Mouse (Mus musculus): ENCODE results near the gene Harbi1. TPM values are rescaled to one million over a fixed set of nuclear protein-coding genes. Genes with fewer than 3 reads are reported as not detected.
"Not testable (repeated sequence)": the region's sequence is repeated elsewhere in the genome, so short reads cannot be mapped to it uniquely, and the experiment has no call there.

Harbi1 gene
- polyA plus RNA-seq, 1 experiment, result 4.1 TPM

DNA sequence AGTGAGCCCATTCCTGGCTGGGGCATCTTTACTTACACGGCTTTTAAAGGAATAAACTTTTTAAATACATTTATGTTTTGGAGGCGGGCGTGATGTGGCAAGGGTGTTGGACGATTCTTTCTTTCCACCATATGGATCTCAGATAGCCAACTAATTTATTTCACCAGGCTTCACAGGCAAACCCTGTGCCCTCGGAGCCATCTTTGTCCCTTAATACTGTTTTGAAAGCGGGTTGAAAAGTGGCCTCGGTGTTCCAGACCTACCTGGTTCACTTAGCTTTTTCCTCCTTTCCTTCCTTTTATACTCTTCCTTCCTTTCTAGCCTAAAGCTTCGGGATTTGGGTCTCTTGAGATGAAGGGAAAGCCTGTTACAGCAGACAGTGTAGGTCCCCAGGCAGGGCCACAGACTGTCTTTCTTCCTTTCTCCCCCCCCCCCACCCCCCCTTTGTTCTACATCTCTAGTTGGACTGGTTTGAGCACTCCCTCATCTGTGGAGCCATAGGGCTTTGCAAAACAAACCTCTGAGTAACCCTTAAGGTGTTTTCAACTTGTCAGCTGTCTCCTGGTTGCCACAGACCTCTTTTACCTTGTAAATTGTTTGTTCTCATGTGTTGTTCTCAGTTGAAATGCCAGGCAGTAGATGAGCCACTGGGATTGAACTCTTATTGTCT is 739 bp downstream of the Harbi1 start:
- DNase-seq (ENCODE audit: extremely low spot score in 1 of 2, low spot score in 1 of 2), result no peak

DNA sequence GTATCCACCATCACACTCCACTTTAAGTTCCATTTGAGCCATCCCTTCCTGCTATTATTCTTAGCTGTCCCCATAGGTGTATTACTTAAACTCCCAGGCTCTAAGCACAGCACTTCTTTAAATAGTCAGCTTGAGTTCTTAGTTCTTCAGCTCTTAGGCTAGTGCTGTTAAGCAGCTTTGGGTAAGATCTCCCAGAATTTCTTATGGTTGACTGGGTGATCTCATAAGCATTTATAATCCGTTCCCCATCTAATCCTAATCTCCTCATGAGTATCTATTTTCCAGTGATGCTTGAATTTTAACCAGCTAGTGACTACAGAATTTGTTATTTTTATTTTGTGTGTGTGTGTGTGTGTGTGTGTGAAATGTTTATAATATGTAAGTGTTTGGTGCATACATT is 4.3 kb downstream of the Harbi1 start:
- DNase-seq (ENCODE audit: extremely low spot score in 1 of 2, low spot score in 1 of 2), result no peak

DNA sequence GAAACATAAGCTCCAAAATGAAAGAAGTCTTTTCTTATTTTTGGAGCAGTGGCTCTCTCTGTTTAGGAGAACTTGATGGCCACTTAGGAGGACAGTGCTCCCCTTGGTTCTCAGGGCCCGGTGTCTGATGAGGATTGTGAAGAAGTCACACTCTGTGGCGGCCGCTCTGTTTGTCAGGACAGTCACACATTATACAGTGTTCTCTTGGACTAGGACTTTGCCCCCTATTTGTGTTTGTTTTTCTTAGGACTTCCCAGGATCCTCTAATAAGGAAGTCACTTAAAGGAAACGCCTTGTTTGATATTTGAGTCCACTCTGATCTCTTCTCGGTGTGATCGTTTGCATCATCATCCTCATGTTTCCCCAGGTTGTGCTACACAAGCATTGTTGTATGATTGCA is 7.6 kb downstream of the Harbi1 start:
- DNase-seq (ENCODE audit: extremely low spot score in 1 of 2, low spot score in 1 of 2), result no peak

DNA sequence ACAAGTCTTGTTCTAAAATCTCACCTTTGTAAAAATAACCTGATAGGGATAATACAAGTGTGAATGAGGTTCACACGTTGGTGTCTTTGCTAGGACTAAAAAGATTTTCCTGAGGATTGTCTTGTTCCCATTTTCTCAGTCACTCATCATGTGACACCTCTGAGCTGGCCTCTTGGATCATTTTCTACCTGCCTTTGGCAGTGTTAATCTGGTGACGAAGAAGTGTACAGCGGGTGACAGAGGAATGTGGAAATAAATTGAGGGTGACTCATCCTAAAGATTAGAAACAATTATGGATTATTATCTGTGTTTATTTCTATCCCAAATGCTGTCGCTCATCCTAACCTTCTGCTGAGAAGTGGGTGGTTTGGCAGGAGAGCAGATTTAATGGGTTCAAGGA is 12.7 kb downstream of the Harbi1 start:
- no peak for DNase-seq (ENCODE audit: extremely low spot score in 1 of 2, low spot score in 1 of 2)

DNA sequence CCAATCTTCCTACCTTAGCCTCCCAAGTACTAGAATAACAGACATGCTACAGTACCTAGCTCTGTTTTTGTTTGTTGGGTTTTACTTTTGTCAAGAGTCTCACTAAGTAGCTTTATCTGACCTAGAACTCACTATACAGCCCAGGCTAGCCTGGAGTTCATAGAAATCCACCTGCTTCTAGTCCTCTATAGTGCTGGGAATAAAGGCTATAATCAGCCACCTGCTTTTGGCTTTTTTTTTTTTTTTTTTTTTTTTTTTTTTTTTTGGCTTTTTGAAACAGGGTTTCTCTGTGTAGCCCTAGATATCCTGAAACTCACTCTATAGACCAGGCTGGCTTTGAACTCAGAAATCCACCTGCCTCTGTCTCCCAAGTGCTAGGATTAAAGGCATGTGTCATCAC is 13.3 kb downstream of the Harbi1 start:
- DNase-seq (ENCODE audit: extremely low spot score in 1 of 2, low spot score in 1 of 2), result no peak

DNA sequence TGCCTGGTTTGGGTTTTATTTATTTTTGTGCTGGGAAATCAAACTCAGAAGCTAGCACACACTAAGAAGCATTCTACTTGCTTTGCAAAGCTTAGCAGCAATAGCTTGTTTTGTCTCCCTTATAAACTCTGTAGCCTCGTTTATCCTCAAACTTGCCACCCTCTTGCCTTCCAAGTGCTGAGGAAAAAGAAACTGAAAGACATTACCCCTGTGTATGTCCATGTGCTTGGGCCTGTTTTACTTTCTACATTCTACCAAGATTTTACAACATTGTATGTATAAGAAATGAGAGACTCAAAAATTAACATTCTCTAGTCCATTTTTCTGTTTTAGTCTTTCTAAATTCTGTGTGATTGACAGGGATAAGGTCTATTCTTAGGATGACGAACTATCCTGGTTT is 14.1 kb downstream of the Harbi1 start:
- DNase-seq (ENCODE audit: extremely low spot score in 1 of 2, low spot score in 1 of 2), result no peak

DNA sequence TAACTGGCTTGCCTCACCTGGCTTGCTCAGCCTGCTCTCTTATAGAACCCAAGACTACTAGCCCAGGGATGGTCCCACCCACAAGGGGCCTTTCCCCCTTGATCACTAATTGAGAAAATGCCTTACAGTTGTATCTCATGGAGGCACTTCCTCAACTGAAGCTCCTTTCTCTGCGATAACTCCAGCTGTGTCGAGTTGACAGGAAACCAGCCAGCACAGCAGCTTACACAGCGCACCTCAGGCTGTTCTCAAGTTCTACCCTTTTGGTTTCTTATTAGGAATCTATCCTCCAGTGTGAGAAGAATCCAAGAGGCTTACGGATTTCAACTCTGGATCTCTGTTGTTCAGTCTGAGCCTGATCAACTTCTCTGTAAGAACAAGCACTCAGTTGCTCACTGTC is 14.8 kb downstream of the Harbi1 start:
- not testable (repeated sequence) for DNase-seq (ENCODE audit: extremely low spot score in 1 of 2, low spot score in 1 of 2)

DNA sequence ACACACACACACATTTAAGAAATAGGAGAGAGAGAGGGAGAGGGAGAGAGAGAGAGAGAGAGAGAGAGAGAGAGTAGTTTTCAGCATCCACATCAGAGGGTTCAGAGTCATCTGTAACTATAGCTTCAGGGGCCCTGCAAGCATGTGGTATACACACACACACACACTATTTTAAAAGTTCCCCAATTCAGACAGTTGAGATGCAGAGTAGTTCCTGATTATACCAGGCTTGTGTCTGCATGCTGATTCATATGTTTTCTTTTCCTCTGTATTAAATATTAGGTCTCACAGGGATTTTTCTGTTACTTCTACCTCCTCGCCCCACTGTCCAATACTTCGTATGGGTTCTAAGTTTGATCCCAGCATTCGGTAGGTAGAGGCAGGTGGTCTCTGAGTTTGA is 16.4 kb downstream of the Harbi1 start:
- DNase-seq (ENCODE audit: extremely low spot score in 1 of 2, low spot score in 1 of 2), result no peak

DNA sequence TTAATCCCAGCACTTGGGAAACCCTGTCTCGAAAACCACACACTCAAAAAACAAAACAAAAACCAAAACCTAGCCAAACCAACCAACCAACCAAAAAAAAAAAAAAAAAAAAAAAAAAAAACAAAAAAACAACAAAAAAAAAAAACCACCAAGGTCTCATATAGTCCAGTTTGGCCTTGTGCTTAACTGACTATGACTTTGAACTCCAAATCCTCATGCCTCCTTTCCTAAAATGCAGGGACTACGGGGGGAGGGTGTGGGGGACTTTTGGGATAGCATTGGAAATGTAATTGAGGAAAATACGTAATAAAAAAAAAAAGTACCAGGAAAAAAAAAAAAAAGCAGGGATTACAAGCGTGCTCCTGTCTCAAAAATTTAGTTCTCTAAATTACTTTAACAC is 18.9 kb downstream of the Harbi1 start:
- no peak for DNase-seq (ENCODE audit: extremely low spot score in 1 of 2, low spot score in 1 of 2)

DNA sequence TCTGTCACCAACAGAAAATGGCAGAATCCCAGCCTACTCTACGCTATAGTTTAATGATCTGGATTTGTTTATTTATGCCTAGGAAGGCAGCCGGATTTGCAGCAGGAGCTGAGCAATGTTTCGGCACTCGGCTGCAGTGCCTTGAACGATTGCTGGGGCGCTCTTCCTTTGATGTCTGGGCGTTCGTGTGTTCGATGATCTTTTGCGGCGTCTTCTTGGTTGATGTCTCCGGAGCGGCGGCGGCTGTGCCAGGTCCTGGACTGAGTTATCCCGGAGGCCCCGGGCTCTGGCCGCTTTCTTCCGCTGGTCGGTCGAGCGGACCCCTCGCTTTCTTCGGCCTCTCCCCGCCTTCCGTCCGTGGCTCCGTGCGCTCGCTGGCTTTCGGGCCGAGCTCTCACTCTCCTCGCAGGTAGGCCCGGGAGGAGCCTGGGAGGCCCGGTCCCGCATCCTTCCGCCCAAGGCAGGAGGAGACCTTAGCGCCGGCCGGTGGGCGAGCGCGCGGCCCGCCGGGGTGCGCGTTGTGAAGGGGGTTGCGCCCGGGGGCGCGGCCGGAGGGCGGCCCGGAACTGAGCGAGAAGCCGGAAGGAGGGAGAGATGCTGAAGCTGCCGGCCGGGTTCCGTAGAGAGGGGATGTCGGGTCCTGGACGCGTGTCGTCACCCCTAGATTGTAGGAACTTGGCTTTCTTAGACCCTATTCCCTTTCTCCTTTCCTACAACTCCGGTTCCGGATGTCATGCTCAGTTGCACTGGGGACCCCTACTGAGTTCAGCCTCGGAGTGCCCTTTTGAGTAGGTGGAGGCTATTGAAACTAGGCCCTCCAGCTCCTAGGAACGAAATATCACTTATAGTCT is 19.5 kb downstream of the Harbi1 start, which contains the start of gene Ambra1:
Ambra1 (plus strand) TSS at position 164 of the 851 bp plus-strand sequence.
- peak; percentile 78 to 93 for DNase-seq (ENCODE audit: extremely low spot score in 1 of 2, low spot score in 1 of 2)

DNA sequence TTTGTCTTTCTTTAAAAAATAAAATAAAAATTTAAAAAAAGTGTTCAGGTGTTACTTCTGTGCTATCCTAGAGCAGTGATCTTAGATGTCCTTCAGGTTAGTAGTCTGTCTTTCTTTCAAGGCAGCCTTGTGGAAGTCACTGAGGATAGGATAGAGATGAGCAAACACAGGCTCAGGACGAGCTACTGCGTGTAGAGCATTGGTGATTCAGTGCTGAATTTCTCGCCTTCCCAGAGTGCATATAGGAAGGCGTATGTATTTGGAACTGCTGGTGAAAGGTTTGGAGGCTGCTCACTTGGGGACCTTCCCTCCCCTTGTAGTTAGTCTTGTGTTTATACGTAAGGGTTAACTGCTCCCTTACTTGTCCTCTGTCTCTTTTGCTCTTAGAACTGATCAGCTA is 24.6 kb downstream of the Harbi1 start:
- DNase-seq (ENCODE audit: extremely low spot score in 1 of 2, low spot score in 1 of 2), result no peak

DNA sequence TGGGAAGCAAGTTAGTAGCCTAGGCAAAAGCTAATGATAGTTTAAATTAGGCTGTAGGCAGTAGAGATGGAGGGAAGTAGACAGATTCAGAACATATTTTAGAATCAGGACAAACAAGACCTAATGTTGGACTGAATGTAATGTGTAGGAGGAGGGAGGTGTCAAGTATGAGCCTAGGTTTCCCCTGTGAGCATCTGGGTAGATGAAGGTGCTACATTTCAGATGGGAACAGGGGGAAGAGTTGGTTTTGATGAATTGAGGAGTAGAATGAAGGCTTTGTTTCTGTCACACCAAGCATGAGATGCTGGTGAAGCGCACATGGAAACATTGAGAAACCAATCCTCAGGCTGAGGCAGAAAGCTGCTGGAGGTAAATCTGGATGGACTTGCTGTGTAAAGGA is 28.9 kb downstream of the Harbi1 start:
- DNase-seq (ENCODE audit: extremely low spot score in 1 of 2, low spot score in 1 of 2), result peak in 1 of 2 experiments; percentile 23

DNA sequence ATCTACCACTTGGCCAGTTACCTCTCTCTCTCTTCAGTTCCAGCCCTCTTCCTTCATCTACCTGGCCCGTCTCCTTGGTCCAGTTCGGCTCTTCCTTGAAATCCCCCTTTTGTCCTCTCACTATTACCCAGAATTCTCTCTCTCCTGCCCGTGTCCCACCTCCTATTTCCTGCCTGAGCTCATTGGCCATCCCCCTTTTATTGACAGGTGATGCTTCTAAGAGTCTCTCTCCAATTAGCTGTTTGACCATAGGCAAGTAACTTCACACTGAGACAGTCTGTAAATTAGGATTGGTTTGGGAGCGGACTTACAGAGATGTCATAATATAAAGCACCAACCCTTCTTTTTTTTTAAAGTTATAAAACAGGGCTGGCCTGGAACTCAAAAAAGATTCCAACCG is 34.0 kb downstream of the Harbi1 start:
- no peak for DNase-seq (ENCODE audit: extremely low spot score in 1 of 2, low spot score in 1 of 2)

DNA sequence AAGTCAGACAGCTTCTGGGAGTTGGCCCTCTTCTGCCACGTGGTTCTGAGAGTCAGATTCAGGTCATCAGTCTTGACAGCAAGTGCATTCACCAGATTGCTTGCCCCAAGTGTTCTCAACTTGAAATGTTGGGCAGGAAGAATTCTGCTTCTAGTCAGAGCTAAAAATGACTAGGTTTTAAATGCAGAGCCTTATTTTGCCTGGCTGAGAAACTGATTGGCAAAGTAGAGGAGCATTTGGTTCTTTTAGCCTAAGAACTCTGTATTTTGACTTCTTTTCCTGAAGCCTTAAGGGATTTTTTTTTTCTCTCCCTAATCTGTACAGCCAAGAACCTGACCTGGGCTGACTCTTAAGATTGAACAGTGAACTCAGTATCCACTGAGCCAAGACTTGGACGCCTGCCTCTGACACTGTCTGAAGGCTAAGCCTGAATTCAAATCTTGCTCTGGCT is 39.2 kb downstream of the Harbi1 start:
- peak in 1 of 2 experiments; percentile 38 for DNase-seq (ENCODE audit: extremely low spot score in 1 of 2, low spot score in 1 of 2)

Other genes starting within 250 kb of the Harbi1 start
- gene Ckap5, start 184.1 kb upstream of the Harbi1 start, polyA plus RNA-seq (2012; rRNA removed), result 59.8 and 69.1 TPM in 2 replicates
- 0.08 and 0.12 TPM in 2 replicates for gene F2, start 74.4 kb upstream of the Harbi1 start, polyA plus RNA-seq (2012; rRNA removed)
- gene Zfp408, start 61.1 kb upstream of the Harbi1 start, polyA plus RNA-seq (2012; rRNA removed), result 14.9 and 15.3 TPM in 2 replicates
- gene Arhgap1, start 61.0 kb upstream of the Harbi1 start, polyA plus RNA-seq (2012; rRNA removed), result 71.1 and 73.6 TPM in 2 replicates
- 114 and 115 TPM in 2 replicates for gene Atg13, start 276 bp upstream of the Harbi1 start, polyA plus RNA-seq (2012; rRNA removed)
- 37.2 and 39.1 TPM in 2 replicates for gene Ambra1, start 19.3 kb downstream of the Harbi1 start, polyA plus RNA-seq (2012; rRNA removed)
- 36.1 and 39.2 TPM in 2 replicates for gene Chrm4, start 216.4 kb downstream of the Harbi1 start, polyA plus RNA-seq (2012; rRNA removed)
- gene Mdk, start 221.4 kb downstream of the Harbi1 start, polyA plus RNA-seq (2012; rRNA removed), result 53.6 and 61.5 TPM in 2 replicates
- 0.04 and 0.12 TPM in 2 replicates for gene Gm9821, start 234.9 kb downstream of the Harbi1 start, polyA plus RNA-seq (2012; rRNA removed)